Comparison of ENCODE assay signal across 15 mouse cellular contexts in the genomic region with DNA sequence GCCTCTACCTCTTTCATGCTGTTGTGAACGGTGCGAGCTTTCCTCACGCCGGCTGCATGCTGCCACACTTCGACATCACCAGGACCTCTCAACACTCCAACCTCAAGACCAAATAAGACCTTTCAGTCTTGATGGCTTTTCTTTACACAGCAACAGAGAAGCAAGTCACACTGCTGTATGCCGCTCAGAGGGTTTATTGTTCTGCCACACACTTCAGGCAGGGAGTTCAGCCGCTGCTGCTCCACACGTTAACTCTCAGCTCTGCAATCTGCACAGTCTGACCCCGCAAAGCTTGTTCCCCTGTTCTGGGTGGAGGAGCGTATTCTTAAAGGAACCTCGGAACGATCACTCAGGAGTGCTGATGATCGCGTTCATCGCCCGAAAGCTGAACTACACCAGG. TPM values are rescaled to one million over a fixed set of nuclear protein-coding genes. Genes with fewer than 3 reads are reported as not detected.
DNase-seq lines count a peak whose midpoint lies in the region; ATAC-seq and TF ChIP-seq lines count a peak whose summit lies in the region.
"Had no signal": no experiment of that assay in that cellular context is flagged by ENCODE, and none has a peak within 500 bp of the region (broad histone marks: within the 10 kb centered on the region; RNA-seq: fewer than 3 reads in every experiment).

No protein-coding gene starts in this region.

- no peak overlapping the region for H3K4me3 ChIP-seq in heart, embryonic 10.5 days
- no peak overlapping the region for H3K4me3 ChIP-seq in lung, embryonic 14.5 days (ENCODE audit: low read depth, low read length)
- no peak overlapping the region for H3K4me3 ChIP-seq in lung, adult 2 months (replicated peaks; ENCODE audit: extremely low read depth, low read depth, low read length)
- no peak overlapping the region for H3K4me3 ChIP-seq in limb, embryonic 13.5 days
- H3K4me3 ChIP-seq: embryonic facial prominence, embryonic 13.5 days had no signal

- H3K4me1 ChIP-seq in heart, embryonic 10.5 days = peaks cover 54% of the 10 kb centered on the region
- H3K4me1 ChIP-seq in lung, embryonic 14.5 days (ENCODE audit: insufficient read depth) = peaks cover 3% of the 10 kb centered on the region; the same call in 1 of the 2 replicates
- H3K4me1 ChIP-seq in lung, adult 2 months (ENCODE audit: control insufficient read depth, insufficient read depth, low read length) = no peaks in the 10 kb centered on the region
- peaks cover 18% of the 10 kb centered on the region for H3K4me1 ChIP-seq in limb, embryonic 13.5 days

- H3K9ac ChIP-seq in lung, embryonic 14.5 days = no peak overlapping the region
- no peak overlapping the region for H3K9ac ChIP-seq in limb, embryonic 13.5 days
- H3K9ac ChIP-seq: embryonic facial prominence, embryonic 13.5 days had no signal

- WGBS in heart, embryonic 10.5 days = 71% methylated on average over 16 of the region's 16 CpGs
- 63% methylated on average over 16 of the region's 16 CpGs for WGBS in lung, embryonic 14.5 days
- 78% methylated on average over 16 of the region's 16 CpGs for WGBS in lung, adult 2 months
- WGBS in limb, embryonic 13.5 days = 84% methylated on average over 16 of the region's 16 CpGs

- no peak for TF ChIP-seq POLR2A in lung, adult 2 months (IDR thresholded peaks at IDR 0.05; ENCODE audit: borderline replicate concordance, extremely low read depth, low read depth, low read length)
- TF ChIP-seq POLR2A in brain, embryonic 14.5 days (IDR thresholded peaks at IDR 0.05; ENCODE audit: borderline replicate concordance, extremely low read depth, insufficient read depth, insufficient read length, poor library complexity, severe bottlenecking) = no peak

- peak; percentile 68 for ATAC-seq in lung, embryonic 14.5 days (ENCODE audit: insufficient read depth)
- ATAC-seq in limb, embryonic 13.5 days (ENCODE audit: low FRiP score, low read depth) = no peak

- peaks cover 66% of the 10 kb centered on the region for H3K36me3 ChIP-seq in heart, embryonic 10.5 days
- H3K36me3 ChIP-seq in lung, embryonic 14.5 days (ENCODE audit: insufficient read depth) = peaks cover 20% of the 10 kb centered on the region
- H3K36me3 ChIP-seq in limb, embryonic 13.5 days = peaks cover 63% of the 10 kb centered on the region

- no peaks in the 10 kb centered on the region for H3K9me3 ChIP-seq in heart, embryonic 10.5 days
- H3K9me3 ChIP-seq in lung, embryonic 14.5 days (ENCODE audit: low read depth, low read length) = no peaks in the 10 kb centered on the region
- H3K9me3 ChIP-seq in limb, embryonic 13.5 days = no peaks in the 10 kb centered on the region
- H3K9me3 ChIP-seq: embryonic facial prominence, embryonic 13.5 days had no signal

- H3K4me2 ChIP-seq in lung, embryonic 14.5 days = peak overlapping the region; percentile 20; the same call in 1 of the 2 replicates
- H3K4me2 ChIP-seq in limb, embryonic 13.5 days (replicated peaks) = 0 out of 2 replicates have a peak overlapping the region, but pooled peaks have one; percentile 7
- H3K4me2 ChIP-seq: embryonic facial prominence, embryonic 13.5 days had no signal

- H3K27ac ChIP-seq in heart, embryonic 10.5 days = peak overlapping the region; percentile 17
- H3K27ac ChIP-seq in lung, embryonic 14.5 days (ENCODE audit: low read depth) = peak overlapping the region; percentile 61; the same call in 1 of the 2 replicates
- H3K27ac ChIP-seq in limb, embryonic 13.5 days = peak overlapping the region; percentile 58
- H3K27ac ChIP-seq: embryonic facial prominence, embryonic 13.5 days had no signal

- no peak for TF ChIP-seq CTCF in lung, embryonic 14.5 days (IDR thresholded peaks at IDR 0.05; ENCODE audit: low read depth)
- TF ChIP-seq CTCF in lung, adult 2 months (IDR thresholded peaks at IDR 0.05; ENCODE audit: insufficient read depth, low read length) = no peak
- TF ChIP-seq CTCF in brain, embryonic 14.5 days (IDR thresholded peaks at IDR 0.05; ENCODE audit: borderline replicate concordance, extremely low read depth, insufficient read depth, insufficient read length) = no peak

- no peaks in the 10 kb centered on the region for H3K27me3 ChIP-seq in heart, embryonic 10.5 days (ENCODE audit: insufficient read depth, poor library complexity, severe bottlenecking)
- no peaks in the 10 kb centered on the region for H3K27me3 ChIP-seq in lung, embryonic 14.5 days (ENCODE audit: insufficient read depth, low read length)
- H3K27me3 ChIP-seq in limb, embryonic 13.5 days = no peaks in the 10 kb centered on the region
- H3K27me3 ChIP-seq: embryonic facial prominence, embryonic 13.5 days had no signal

- no peak for DNase-seq in heart, embryonic 10.5 days (ENCODE audit: low spot score)
- DNase-seq in heart, adult 9 months (ENCODE audit: low spot score in 2 of 2) = no peak
- peak; percentile 37 for DNase-seq in lung, embryonic 14.5 days
- no peak for DNase-seq in lung, adult 2 months
- peak; percentile 62 for DNase-seq in brain, embryonic 14.5 days (ENCODE audit: low read depth)
- DNase-seq in urinary bladder, postnatal 25 days (ENCODE audit: low spot score) = no peak
- DNase-seq: adrenal gland, postnatal 10 days; cerebellum, postnatal 14 days; gastrocnemius, postnatal 14 days; kidney, adult 8-10 months; liver; lung, postnatal 14 days; thymus, adult 18-20 months had no signal

RNA-seq across cellular contexts. Expression of gene Slc38a1, which starts 40.7 kb away (rescaled TPM):
- 90.5 and 96.2 TPM in 2 replicates for polyA plus RNA-seq in heart, embryonic 10.5 days (2016; fragmentation: Nextera tagmentation; extraction: Ambion mirVana)
- 70.6 and 71.6 TPM in 2 replicates for polyA plus RNA-seq in lung, embryonic 14.5 days (2014; fragmentation: Nextera tagmentation; extraction: Ambion mirVana)
- 17.6 and 19.9 TPM in 2 replicates for polyA plus RNA-seq in lung, adult 2 months (2012; rRNA removed)
- polyA plus RNA-seq in brain, embryonic 14.5 days (2012; rRNA removed) = 122 and 133 TPM in 2 replicates
- polyA plus RNA-seq in limb, embryonic 13.5 days (2015; fragmentation: Nextera tagmentation; extraction: Ambion mirVana) = 94.5 and 95.9 TPM in 2 replicates

Comparison
In these comparisons a context has a peak if more than half of its experiments do, and no peak if none do; other contexts are left out.
1. DNase-seq: peak in lung, embryonic 14.5 days (single experiment) and brain, embryonic 14.5 days (single experiment); none in heart, embryonic 10.5 days (single experiment), heart, adult 9 months (0 of 2), lung, adult 2 months (single experiment) and urinary bladder, postnatal 25 days (single experiment).
2. Peak in every context shown above with its lines, with median percentiles within 50 percentile points of each other: H3K27ac ChIP-seq.